Mouse (Mus musculus) megakaryocyte-erythroid progenitor cell, adult 5-6 weeks (primary cell): ENCODE data around the gene Ppp2r5d. TPM values are rescaled to one million over a fixed set of nuclear protein-coding genes. Genes with fewer than 3 reads are reported as not detected.

Experiments used
- ATAC-seq: replicated peaks from 2 replicates; pipeline ENCODE4 v1.8.0; 2016; ENCODE audit warnings: mild to moderate bottlenecking, inconsistent platforms; ENCODE audit not compliant: severe bottlenecking, poor library complexity, low FRiP score, low TSS enrichment
- total RNA-seq, 2 experiments: library from RNA; stranded (forward) in 1 of 2; stranded (reverse) in 1 of 2; fragments of 200-1000, 215-1000 nt in 1 of 2; fragments of >200 nt in 1 of 2; fragmentation: Nextera tagmentation in 1 of 2; gene quantifications; 2 replicates each; pipeline ENCODE4 v1.2.3; 2014 to 2017

Gene Ppp2r5d
- total RNA-seq (2014; fragmentation: Nextera tagmentation) (41.3 and 52.0 TPM in 2 replicates), total RNA-seq (2017) (35.9 and 57.2 TPM in 2 replicates)

- peak; percentile 97 for ATAC-seq
Measured at GRCm38 (mm10) chr17:46704887-46705835, at the start of gene Ppp2r5d. Gene Ppp2r5d (minus strand): TSS chr17:46705111.

GRCm38 (mm10) chr17:46751794-46752556, 47.1 kb upstream of the Ppp2r5d start, which contains the start of gene Cnpy3:
Gene Cnpy3 (minus strand): TSS chr17:46752214.
- peak; percentile 99 for ATAC-seq

GRCm38 (mm10) chr17:46751056-46751793, 46.3 kb upstream of the Ppp2r5d start:
- peak; percentile 34 for ATAC-seq

DNA sequence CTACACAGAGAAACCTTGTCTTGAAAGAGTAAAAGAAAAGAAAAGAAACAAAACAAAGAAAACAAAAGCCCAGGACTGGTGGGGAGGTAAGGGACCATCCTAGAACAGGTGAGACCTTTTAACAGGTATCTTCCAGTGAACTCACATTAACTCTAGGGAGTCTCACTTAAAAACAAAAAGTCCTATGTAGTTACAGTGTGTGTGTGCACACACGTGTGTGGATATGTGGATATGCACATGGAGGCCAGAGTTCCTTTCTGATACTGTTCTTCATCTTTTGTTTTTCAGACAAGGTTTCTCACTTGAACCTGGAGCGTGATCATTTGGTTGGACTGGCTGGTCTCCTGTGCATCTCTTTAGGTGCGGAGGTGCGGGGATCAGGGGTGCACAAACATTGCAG, 45.7 kb upstream of the Ppp2r5d start:
- ATAC-seq, result no peak

GRCm38 (mm10) chr17:46749282-46749681, 44.4 kb upstream of the Ppp2r5d start:
- no peak for ATAC-seq

- ATAC-seq, result no peak
Measured at GRCm38 (mm10) chr17:46747806-46748205, 42.9 kb upstream of the Ppp2r5d start.

- no peak for ATAC-seq
Measured at GRCm38 (mm10) chr17:46747234-46747633, 42.3 kb upstream of the Ppp2r5d start.

- no peak for ATAC-seq
Measured at GRCm38 (mm10) chr17:46745506-46745905, 40.6 kb upstream of the Ppp2r5d start.

GRCm38 (mm10) chr17:46742986-46743385, 38.1 kb upstream of the Ppp2r5d start:
- ATAC-seq, result no peak

DNA sequence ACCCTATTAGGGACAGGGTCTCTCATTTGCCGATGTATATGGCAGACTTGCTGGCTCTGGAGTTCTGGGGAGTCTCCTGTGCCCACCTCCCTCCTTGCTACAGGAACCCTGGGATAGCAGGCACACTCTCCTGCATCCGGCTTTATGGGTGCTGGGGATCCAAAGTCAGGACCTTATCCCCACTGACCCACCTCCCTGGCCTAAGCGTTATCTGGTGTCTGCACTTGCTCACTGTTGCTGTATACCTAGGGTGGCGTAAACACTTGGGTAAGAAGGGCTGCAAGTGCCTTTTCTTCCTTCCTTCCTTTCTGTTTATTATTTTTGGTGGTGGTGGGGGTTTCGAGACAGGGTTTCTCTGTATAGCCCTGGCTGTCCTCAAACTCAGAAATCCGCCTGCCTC, 36.4 kb upstream of the Ppp2r5d start:
- no peak for ATAC-seq

DNA sequence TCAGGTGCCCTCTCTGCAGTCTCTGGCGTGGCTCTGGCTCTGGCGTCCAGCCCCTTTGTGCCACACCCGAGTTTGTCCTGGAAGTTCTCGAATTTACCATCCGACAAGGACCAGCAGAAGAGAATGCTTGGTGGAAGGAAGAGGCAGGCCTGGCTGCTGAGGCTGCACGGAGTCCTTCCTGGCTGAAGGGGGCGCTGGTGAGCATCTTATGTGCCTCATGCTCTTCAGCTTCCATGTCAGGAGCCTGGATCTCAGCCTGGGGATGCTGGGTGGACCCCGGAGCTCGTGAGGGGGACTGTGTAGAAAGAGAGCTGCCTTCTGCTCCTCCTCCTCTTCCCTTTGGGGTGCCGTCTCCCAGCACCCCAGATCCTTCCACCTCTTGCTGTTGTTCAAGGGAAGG, 31.2 kb upstream of the Ppp2r5d start:
- peak; percentile 77 for ATAC-seq

DNA sequence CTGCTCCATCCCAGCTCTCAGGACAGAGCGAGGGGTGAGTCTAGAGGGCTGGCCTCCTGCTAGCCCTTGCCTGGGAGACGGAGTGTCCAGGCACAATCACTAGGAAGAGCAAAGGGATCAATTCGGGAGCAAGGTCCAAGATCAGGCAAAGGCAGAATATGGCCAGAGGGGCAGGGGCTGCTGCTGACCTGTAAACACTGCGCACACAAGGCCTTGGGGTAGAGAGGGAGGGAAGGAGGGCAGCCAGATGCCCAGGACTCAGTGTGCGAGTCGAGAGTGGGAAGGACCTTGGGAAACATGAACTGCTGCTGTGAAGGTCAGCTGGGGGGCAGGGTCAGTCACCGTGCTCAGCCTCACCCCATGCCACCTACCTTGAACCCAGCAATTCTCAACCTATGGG, 30.4 kb upstream of the Ppp2r5d start:
- no peak for ATAC-seq

- no peak for ATAC-seq
Measured at GRCm38 (mm10) chr17:46734055-46734454, 29.1 kb upstream of the Ppp2r5d start.

DNA sequence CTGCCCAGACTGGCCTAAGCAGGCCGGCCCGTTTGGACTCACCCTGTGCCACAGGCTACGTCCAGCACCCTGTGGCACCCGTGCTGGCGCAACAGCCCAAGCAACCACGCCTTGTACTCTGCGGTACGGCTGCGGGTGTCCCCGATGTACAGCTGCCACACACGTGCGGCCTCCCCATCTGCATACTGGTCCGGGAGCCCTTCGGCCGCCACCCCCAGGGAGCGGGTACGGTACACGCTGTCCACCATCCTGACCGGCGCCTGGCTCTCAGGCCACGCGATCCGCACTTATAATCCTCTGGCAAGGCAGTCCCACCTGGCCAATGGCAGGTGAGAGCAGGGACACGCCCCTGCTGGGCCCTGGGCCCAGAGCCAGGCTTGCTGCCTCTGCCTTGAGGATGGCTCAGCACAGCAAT, 24.0 kb upstream of the Ppp2r5d start, which contains the start of gene Gnmt:
TSS of gene Gnmt (minus strand) at position 265 of the 415 bp plus-strand sequence.
- peak; percentile 42; the same call in 1 of the 2 replicates for ATAC-seq

- ATAC-seq, result no peak
Measured at GRCm38 (mm10) chr17:46728496-46728895, 23.6 kb upstream of the Ppp2r5d start.

DNA sequence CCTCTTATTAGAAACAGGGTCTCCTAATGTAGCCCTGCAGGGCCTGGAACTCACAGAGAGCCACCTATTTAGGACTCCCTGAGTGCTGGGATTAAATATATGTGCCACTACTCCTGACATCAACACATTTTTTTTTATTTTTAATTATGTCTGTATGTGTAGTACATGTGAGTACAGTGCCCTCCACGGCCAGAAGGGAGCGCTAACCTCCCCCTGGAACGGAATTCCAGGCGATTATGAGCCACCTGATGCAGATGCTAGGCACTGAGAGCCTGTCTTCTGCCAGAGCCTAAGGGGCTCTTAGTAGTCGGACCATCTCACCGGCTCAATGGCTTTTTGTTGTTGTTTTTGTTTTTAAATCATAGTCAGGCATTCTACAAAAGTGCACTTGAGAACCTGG, 23.1 kb upstream of the Ppp2r5d start:
- no peak for ATAC-seq

GRCm38 (mm10) chr17:46727271-46727670, 22.4 kb upstream of the Ppp2r5d start:
- ATAC-seq, result no peak

DNA sequence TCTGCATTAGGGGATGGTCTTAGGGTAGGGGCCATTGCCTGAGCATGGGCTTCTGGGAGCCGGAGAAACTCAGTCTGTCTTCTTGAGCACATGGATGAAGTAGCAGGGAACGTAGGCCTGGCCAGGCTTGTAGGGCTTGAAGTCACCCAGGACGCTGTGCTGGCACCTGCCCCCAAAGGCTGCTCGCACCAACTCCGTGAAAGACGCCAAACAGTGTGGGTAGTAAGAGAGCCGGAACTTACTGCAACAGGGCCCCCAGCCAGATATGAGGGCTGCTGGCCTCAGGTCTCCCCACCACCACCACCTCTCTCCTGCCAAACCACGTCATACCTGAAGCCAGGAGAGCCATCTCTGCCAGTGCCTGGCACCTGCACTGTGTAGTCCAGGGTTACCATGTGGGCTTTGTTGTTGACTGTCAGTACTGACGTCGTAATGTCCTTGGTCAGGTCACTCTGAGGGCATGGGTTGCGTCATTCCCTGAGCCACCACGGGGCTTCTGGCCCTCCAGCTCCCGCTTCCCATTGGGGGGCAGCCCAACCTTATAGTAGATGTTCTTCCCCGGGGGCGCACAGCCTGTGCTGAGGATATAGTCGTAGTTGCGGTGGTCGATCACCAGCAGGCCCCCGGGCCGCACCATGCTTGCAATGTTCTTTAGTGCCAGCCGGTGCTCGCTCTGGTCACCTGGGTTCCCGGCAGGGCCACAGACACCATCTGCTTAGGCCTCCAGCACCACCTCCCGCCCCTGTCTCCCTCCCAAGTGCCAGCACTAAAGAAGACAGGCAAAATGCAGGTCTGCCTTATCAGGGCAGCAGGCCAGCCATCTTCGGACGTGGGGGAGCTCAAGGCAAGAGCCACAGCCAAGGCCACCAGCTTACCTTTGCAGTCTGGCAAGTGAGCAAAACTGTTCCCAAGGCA, 21.1 kb upstream of the Ppp2r5d start:
- no peak for ATAC-seq
